Mouse (Mus musculus) neural tube, embryonic 11.5 days (tissue): ENCODE data around the gene Ubr4. TPM values are rescaled to one million over a fixed set of nuclear protein-coding genes. Genes with fewer than 3 reads are reported as not detected.

Source experiments
- microRNA-seq: library from miRNA; unstranded; fragments of <30 nt; microRNA quantifications from one replicate; pipeline ENCODE4, GENCODE M21; 2016
- polyA plus RNA-seq: library from polyadenylated mRNA; unstranded; fragments of >200 nt; fragmentation: Nextera tagmentation; extraction: Ambion mirVana; gene quantifications from 2 replicates; pipeline ENCODE4 v1.2.1, GENCODE M21; 2014

Ubr4 gene
- polyA plus RNA-seq, 1 experiment from 2014 or later = 92.1 TPM

Small RNA genes within 50 kb of the gene (microRNA-seq; reads per million reads assigned to microRNA genes)
- gene Gm24245 = 0.78 reads per million
- not detected for gene Gm25732

Other genes with a start within 250 kb of the Ubr4 start
- 397 and 410 TPM in 2 replicates for gene Minos1, start 221.5 kb upstream of the Ubr4 start, polyA plus RNA-seq
- gene Capzb, start 159.7 kb upstream of the Ubr4 start, polyA plus RNA-seq = 263 and 269 TPM in 2 replicates
- gene Pqlc2, start 41.9 kb upstream of the Ubr4 start, polyA plus RNA-seq = 12.8 and 13.2 TPM in 2 replicates
- gene Akr7a5, start 41.9 kb upstream of the Ubr4 start, polyA plus RNA-seq = 73.1 and 73.8 TPM in 2 replicates
- gene Mrto4, start within 50 bp of the Ubr4 start, polyA plus RNA-seq = 125 and 128 TPM in 2 replicates
- 24.3 and 26.0 TPM in 2 replicates for gene Emc1, start within 50 bp of the Ubr4 start, polyA plus RNA-seq
- 2.8 and 3.4 TPM in 2 replicates for gene Iffo2, start 177.9 kb downstream of the Ubr4 start, polyA plus RNA-seq